Mouse (Mus musculus) T-cell, adult 2 months (primary cell): Measurements from ENCODE around the gene Tdrd6.
A peak's percentile ranks its signal among the peaks of the same experiment; 100 is the strongest.

Source experiments
- DNase-seq: peaks from one replicate; pipeline ENCODE4 v3.0.0; 2022; ENCODE audit warnings: low spot score

Gene Tdrd6

DNA sequence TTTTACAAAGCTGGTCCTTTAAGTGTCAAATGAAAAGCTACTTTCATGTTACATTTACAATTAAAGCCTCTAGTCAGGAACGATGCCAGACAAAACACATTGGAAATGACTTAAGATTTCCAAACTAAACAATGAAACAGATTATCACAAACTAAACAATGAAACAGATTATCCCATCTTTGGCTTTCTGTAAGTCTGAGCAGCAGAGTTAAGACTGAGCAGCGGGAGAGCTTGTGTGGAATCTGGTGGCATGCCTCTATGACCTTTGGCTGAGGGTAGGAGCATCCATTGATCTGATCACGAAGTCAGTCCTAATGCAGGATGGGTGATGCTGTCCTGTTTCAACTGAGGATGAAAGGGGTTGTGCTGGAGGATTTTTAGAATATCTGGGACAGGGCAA, 17.9 kb downstream of the Tdrd6 start:
- DNase-seq = no peak

DNA sequence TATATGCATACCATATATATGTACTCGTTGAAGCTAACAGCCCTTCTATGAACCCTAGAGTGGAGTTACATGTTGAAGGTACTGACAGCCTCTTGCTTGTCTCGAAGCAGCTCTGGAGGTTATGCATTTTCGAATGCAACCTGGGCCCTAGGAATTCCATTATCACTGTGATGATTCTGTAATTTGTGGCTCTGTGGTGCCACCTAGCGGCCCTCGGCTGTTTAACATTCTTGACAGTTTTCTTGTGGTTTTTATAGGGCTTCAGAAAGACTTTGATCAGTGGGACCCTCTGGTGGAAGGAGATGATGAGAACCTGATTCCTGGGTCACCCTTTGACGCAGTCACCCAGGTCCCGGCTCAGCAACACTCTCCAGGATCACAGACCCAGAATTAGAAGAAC, 18.5 kb downstream of the Tdrd6 start:
- DNase-seq = no peak

DNA sequence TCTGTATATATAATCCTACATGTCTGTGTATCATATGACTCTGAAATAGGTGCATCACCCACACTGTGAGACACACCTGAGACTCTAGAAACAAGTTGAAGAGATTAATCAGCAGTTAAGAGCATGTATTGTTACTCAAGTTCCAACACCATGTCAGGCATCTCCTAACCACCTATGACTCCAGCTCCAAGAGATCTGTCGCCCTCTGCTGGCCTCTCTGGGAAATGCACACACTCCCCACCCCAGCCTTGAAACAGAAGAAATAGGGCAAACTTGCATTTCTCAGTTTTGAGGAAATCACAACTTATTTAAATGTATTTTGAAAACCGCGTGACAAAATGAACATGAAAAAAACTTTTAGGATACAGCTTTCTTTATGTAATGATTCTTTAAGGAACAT, 23.4 kb downstream of the Tdrd6 start:
- DNase-seq = peak; percentile 20

GRCm38 (mm10) chr17:43598706-43599105, 31.4 kb downstream of the Tdrd6 start:
- DNase-seq = no peak

DNA sequence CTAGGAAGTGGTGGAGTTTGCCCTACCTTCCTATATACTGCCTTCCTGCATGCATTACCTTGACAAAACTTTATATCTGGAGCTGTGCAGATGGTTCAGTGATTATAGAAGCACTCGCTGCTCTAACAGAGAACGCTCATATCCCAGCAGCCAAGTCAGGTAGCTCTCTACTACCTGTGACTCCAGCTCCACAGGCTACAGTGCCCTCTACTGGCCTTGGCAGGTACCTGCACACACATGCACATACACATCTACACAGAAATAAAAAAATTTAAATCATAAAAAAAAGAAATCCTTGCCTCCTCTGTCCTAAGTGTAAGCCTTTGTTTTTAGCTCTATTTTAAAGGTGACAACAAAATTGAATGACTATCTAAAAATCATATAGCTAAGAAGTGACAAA, 32.4 kb downstream of the Tdrd6 start:
- no peak for DNase-seq

- DNase-seq = no peak
Observed at GRCm38 (mm10) chr17:43592296-43593291, 37.5 kb downstream of the Tdrd6 start.

GRCm38 (mm10) chr17:43590531-43590930, 39.6 kb downstream of the Tdrd6 start:
- DNase-seq = no peak

- DNase-seq = no peak
Observed at GRCm38 (mm10) chr17:43589750-43590149, 40.3 kb downstream of the Tdrd6 start.

DNA sequence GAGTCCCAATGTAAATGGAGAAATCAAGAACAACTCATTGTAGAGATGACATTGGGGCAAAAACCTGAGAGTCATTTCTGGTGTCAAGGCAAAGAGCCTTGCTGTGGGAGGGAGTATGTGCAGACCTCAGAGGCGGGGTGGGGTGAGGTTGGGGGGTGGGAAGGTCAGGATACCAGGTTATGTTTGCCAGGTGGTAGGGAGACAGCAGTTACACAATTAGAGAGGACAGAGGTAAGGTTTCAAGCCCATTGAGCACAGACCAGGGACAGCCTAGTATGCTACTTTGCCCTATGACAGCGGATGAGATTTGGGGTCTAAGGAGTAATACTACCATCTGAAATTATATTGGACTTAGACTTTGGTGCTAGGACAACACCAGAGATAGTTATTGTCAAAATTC, 42.8 kb downstream of the Tdrd6 start:
- no peak for DNase-seq

GRCm38 (mm10) chr17:43584771-43585170, 45.3 kb downstream of the Tdrd6 start:
- no peak for DNase-seq

GRCm38 (mm10) chr17:43581012-43581467, 49.1 kb downstream of the Tdrd6 start:
- no peak for DNase-seq

DNA sequence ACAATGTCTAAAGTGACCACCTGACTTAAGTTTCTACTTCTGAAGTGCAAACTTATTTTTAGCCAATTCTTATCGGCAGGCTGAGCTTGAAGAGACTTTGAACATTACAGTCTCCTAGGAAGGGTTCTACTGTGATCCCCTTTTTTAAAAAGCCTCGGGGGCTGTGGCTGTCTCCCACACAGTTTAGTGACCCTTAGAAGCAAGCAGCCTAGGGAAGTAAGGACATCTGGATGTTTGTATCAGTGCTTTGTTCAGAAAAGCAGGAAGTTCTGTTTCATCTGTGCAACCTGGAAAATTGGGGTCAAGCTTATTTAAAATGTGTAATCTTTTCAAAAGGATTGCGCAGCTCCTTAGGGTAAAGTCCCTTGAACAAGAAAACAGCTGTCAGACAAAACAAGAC, 49.6 kb downstream of the Tdrd6 start:
- DNase-seq = no peak

- DNase-seq = no peak
Observed at GRCm38 (mm10) chr17:43573624-43574073, 56.5 kb downstream of the Tdrd6 start.

DNA sequence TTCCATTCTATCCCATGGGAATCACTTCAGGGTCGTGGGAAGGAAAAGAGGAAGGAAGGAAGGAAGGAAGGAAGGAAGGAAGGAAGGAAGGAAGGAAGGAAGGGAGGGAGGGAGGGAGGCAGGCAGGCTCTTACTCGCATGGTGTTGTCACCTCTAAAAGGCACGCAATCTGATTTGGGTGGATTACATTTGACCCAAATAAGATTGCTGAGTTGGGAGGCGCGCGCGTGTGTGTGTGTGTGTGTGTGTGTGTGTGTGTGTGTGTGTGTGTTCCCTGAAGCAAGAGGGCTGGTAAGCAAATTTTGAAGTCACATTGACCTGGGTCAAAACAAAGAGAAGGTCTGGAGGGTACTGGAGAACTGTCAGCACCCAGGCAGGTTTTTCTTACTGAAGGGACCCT, 60.8 kb downstream of the Tdrd6 start:
- no peak for DNase-seq

GRCm38 (mm10) chr17:43567992-43568888, 61.9 kb downstream of the Tdrd6 start, which contains the start of gene Pla2g7:
Gene Pla2g7 (plus strand): TSS chr17:43568098.
- no peak for DNase-seq

DNA sequence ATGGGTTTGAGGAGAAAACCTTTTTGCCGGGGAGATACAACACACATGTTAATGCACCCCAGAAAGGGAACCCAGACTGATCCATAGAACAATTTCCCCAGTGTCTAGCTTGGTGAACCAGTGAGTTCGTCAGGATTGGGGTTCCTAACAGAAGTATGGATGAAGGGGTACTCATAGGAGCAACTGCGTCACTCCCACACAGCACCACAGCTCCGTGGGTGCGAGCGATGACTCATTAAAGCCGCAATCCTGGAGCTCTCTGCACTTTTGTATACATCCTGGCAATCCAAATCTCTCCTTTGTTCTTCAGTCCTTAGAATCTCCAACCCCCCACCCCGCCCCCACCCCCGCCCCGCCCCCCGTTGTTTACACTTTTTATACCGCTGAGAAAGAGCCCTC, 62.5 kb downstream of the Tdrd6 start:
- no peak for DNase-seq
